Mouse (Mus musculus): ENCODE data around the gene Ece1.

DNA sequence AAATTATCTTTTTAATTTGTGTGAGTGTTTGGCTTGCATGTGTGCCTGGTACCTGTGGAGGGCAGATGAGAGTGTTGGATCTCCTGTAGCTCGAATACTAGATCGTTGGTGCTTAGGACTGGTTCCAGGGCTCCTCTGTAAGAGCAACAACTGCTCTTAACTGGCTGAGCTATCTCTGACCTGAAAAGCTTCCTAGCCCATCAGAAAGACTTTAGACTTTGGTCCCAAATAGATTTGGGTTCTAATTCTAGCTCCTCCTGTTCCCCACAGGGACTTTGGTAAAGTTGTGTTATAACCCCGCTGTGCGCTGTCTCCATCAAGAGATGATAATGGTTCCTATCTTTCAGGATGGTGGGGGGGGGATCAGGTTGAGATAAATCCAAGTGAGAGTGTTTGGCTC, 2.0 kb downstream of the Ece1 start:
- TF ChIP-seq POLR2A (IDR thresholded peaks at IDR 0.05; ENCODE audit: borderline replicate concordance, extremely low read depth, low read depth, low read length) (no peak), CTCF (IDR thresholded peaks at IDR 0.05; ENCODE audit: insufficient read depth, low read length) (no peak)

All from lung, adult 2 months (tissue).